Mouse (Mus musculus) lung, postnatal 0 days (tissue): Measurements from ENCODE around the gene Adk.

Experiments used
- CTCF ChIP-seq: IDR thresholded peaks from 2 replicates; pipeline ENCODE4 v1.5.1; 2016; ENCODE audit warnings: antibody characterized with exemption, mild to moderate bottlenecking
- EP300 ChIP-seq: IDR thresholded peaks from 2 replicates; pipeline ENCODE4 v1.6.1; 2016; ENCODE audit warnings: antibody characterized with exemption, mild to moderate bottlenecking, control low read depth

GRCm38 (mm10) chr14:21047840-21048239, 4.5 kb upstream of the Adk start:
- TF ChIP-seq EP300 (no peak), CTCF (no peak)
